Mouse (Mus musculus) left cerebral cortex, adult 2 months (tissue): ENCODE measurements around the gene Cul9. TPM values are rescaled to one million over a fixed set of nuclear protein-coding genes. Genes with fewer than 3 reads are reported as not detected.
A peak's percentile ranks its signal among the peaks of the same experiment; 100 is the strongest.
"Not testable (repeated sequence)": the region's sequence is repeated elsewhere in the genome, so short reads cannot be mapped to it uniquely, and the experiment has no call there.

ENCODE experiments used
- DNase-seq, 2 experiments: peaks; one replicate each; pipeline ENCODE4 v3.0.0; 2021 to 2022; ENCODE audit warnings: low spot score in 2 of 2, mixed read lengths in 1 of 2; ENCODE audit errors: extremely low spot score in 1 of 2
- H3K27ac ChIP-seq: fragments of 200-600 bp; 2 replicates; pipeline ENCODE4 v1.8.1; 2022
- H3K4me3 ChIP-seq: fragments of 200-600 bp; 2 replicates; pipeline ENCODE4 v1.8.1; 2022
- CTCF ChIP-seq: fragments of 200-600 bp; IDR thresholded peaks from 2 replicates; pipeline ENCODE4 v1.8.1; 2022; ENCODE audit warnings: antibody characterized with exemption, mild to moderate bottlenecking, moderate library complexity
- intact Hi-C: fragments of 180-260 bp; cut with DNase I; formaldehyde crosslinking; loops from one replicate; pipeline ENCODE4 v1.15.1; 2025
- total RNA-seq, 2 experiments: library from RNA; stranded (reverse); gene quantifications; 2 replicates each; pipeline ENCODE4 v1.2.3; 2021

Cul9 gene
- total RNA-seq, 2 experiments from 2014 or later = 66.6 to 70.1 TPM

DNA sequence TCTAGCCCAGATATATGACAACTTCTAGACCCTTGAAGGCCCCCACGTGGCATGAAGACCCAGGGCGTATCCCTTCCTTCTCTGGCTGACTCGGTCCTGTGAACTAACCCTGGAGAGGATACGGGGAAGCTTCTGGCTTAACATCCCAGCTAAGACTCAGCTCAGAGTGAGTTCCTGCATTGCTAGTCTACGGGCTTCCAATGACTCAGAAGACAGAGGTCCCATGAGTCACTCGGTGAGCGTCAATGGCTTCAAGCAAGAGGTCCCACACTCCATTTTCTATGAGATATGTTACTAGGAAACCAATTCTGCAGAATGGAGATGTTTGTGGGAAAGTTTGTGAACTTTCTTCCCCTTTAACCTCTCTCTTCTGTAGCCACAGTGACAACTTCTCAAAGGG, 28.3 kb upstream of the Cul9 start:
- intact Hi-C loops = no loop called here
- Histone ChIP-seq H3K27ac (no peak overlapping the region), H3K4me3 (no peak overlapping the region)
- TF ChIP-seq CTCF = no peak
- no peak for DNase-seq

DNA sequence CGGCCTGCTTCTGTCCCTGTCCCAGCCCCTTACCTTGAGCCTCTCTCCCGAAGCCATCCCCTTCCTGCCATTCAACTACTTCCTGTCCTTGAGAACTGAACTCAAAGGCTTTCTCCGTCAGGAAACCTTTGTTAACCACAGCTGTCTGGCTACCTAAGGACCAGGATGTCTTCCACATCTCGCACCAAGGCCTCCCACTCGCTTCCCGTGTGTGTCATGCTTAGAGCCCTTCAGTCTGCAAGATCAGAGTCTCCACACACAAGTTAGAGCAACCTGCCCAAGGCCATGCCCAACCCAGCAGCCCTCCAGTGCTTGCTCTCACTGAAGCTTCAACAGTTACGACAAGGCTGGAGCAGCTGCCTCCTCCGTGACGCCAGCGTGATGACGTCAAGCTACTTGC, 24.8 kb upstream of the Cul9 start:
- no peak overlapping the region for H3K27ac ChIP-seq
- intact Hi-C loops = no loop called here

DNA sequence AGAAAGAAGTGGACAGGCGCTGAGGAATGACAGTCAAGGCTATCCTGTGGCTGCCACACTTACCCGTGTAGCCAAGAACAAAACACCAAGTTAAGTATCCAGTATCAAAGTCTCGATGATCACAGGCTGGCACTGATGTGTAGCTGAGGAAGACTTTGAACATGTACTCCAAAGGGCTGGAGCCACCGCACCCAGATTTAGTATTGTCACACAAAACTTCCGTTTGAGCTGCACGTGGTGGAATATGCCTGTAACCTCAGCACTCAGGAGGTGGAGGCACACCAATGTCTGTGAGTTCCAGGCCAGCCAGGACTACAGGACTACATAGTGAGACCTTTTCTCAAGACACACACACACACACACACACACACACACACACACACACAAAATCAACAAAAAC, 13.0 kb upstream of the Cul9 start:
- Histone ChIP-seq H3K4me3 (no peak overlapping the region), H3K27ac (no peak overlapping the region)
- DNase-seq = no peak
- TF ChIP-seq CTCF = no peak
- intact Hi-C loops = loop anchor here (10.0 kb wide), 1 partner anchor 86 kb away; the partner anchor contains the start of genes Klc4 and Mrpl2

More for the DNA sequence above, 24.8 kb upstream of the Cul9 start:
- no peak for DNase-seq
- TF ChIP-seq CTCF = no peak
- no peak overlapping the region for H3K4me3 ChIP-seq

DNA sequence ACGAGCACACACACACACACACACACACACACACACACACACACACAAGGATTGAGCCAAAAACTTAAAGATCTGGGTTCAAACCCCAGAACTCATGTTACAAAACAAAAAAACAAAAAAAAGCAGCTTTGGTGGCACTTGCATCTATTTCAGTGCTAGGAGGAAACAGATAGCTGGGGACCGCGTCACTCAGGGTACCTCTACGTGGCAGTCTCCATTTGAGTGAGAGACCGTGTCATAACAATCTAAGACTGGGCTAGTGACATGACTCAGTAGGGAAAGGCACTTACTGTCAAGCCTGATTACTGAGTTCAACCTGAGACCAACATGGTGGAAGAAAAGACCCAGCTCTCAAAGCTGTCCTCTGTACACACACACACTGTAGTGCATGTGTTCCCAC, 12.0 kb upstream of the Cul9 start:
- no peak for TF ChIP-seq CTCF
- H3K27ac ChIP-seq = no peak overlapping the region
- no peak for DNase-seq
- intact Hi-C loops = loop anchor here (10.0 kb wide), 1 partner anchor 87 kb away; the partner anchor contains the start of genes Klc4 and Mrpl2
- no peak overlapping the region for H3K4me3 ChIP-seq

DNA sequence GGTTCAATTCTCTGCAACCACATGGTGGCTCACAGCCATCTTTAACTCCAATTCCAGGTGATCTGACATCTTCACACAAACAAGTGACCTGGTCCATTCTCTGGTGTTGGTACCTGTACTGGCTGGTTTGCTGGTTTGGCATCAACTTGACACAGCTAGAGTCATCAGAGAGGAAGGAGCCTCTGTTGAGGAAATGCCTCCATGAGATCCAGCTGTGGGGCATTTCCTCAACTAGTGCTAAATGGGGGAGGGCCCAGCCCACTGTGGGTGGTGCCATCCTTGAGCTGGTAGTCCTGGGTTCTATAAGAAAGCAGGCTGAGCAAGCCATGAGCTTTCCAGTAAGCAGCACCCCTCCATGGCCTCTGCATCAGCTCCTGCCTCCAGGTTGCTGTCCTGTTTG, 11.1 kb upstream of the Cul9 start:
- intact Hi-C loops = loop anchor here (10.0 kb wide), 1 partner anchor 87 kb away; the partner anchor contains the start of genes Klc4 and Mrpl2
- not testable (repeated sequence) for H3K27ac ChIP-seq, DNase-seq, H3K4me3 ChIP-seq

DNA sequence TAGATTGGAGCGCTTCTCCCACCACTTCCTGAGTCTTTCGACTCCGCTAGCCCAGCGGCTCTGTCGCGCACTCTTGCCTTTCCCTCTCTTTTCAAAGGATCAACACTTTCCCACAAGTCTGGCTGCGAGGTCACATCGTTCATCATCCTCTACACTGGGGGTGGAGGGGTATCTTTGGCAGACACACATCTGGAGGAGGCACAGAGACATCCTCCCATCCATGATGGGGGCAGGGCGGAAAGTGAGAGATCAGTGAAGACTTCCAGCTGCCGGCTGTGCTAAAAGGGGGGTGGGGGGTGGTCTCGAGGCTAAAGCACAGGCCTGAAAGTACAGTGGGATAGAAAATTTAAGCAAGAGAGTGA, 10.4 kb upstream of the Cul9 start:
- Histone ChIP-seq H3K27ac (peak overlapping the region; percentile 70), H3K4me3 (peak overlapping the region; percentile 91)
- intact Hi-C loops = loop anchor here (10.0 kb wide), 1 partner anchor 88 kb away; the partner anchor contains the start of genes Klc4 and Mrpl2
- TF ChIP-seq CTCF = no peak
- DNase-seq = peak in 1 of 2 experiments; percentile 23

DNA sequence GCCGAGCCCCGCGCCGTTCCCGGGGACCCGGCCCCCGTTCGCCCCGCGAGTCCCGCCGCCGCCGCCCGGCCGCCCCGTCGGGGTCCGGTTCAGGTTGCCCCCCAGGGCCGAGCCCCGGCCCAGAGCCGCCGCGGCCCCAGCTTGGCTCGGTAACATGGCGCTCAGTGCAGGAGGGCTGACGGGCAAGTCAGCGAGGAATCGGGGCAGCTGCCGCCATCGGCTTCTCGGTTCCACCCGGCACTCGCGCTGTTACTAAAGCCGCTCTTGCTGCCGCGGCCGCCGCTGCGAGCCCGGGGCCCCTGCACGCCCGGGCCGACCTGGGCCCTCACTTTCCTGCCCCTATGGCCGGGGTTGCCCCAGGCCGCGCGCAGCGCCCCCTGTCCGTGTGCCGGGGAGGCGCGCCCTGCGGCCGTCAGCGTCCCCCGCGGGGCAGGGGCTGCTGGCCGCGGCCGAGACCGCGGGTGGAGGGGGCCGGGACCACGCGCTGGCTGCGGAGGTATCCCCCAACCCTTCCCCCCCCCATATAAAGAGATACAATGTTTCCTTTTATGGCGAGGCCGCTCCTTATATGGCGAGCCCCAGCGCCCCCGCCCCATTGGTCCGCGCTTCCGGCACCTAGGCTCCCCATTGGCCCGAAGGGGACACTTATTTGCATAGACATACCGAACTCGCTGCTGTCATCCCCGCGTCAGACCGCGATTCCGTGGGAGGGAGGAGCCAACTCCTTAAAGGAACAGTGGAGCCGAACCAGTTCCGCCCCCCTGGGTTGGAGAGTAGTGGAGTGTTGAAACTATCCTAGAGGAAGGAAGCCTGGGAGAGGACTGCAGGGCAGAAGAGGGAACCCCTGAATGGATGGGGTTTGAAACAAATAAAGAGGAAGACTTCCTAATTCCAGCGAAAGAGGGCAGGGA, 9.7 kb upstream of the Cul9 start, which contains the start of gene Srf:
TSS of gene Srf (minus strand) at position 503 of the 911 bp plus-strand sequence.
- Histone ChIP-seq H3K27ac (peak within 1 kb of the TSS; percentile 97), H3K4me3 (peak within 1 kb of the TSS; percentile 91)
- intact Hi-C loops = loop anchor here (10.0 kb wide), 1 partner anchor 89 kb away; the partner anchor contains the start of genes Klc4 and Mrpl2
- peak; percentile 96 for DNase-seq
- peak; percentile 53 for TF ChIP-seq CTCF

DNA sequence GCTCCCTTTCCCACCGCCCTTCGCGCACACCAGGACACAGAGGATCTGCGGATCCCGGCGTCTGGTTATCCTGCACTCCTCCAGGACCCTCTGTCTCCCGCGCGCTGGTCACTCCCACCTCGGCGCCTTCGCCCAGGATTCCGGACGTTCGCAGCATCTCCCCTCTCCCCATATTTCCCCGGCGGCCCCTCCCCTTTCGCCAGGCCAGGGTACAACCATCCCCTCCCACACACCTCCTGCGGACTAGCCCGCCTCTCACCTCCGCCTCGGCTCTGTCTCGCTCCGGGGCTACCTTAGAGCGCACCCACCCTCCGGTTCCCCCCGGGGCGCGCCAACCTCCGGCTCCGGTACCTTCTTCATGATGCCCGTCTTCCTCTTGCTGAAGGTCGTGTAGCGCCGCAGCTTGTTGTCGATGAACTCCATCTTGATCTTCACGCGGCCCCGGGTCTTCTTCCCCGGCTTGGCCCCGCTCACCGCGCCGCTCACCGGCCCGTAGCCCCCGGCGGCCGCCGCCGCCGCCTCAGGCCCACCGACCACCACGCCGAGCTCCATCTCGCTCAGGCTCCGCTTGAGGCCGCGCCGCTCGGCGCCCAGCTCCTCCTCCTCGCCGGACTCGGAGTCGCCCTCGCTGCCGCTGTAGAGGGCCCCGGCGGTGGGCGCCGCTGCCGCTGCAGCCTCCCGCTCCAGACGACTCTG, 8.9 kb upstream of the Cul9 start:
- H3K4me3 ChIP-seq = peak overlapping the region; percentile 91
- peak; percentile 33 to 50 for DNase-seq
- no peak for TF ChIP-seq CTCF
- intact Hi-C loops = loop anchor here (5.0 to 10.0 kb wide), 2 partner anchors 90 to 147 kb away; partner anchors contain the start of genes Klc4 and Mrpl2
- H3K27ac ChIP-seq = peak overlapping the region; percentile 97

DNA sequence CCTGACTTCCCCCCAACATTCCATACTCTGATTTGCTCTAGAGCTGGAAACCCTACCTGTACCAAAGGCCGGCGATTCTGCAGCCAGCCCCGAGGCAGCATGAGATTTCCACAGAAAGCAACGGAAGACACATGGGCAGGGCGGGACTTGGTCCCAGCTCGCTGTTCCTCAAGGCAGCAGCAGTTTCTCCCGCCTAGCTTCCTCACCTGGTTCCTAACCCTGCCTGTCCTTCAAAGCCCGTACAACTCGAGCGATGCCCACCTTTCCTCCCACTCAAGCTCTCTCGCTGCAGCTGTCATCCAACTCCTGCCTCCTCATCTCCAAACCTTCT, 8.4 kb upstream of the Cul9 start:
- DNase-seq = peak in 1 of 2 experiments; percentile 59
- peak overlapping the region; percentile 91 for H3K4me3 ChIP-seq
- TF ChIP-seq CTCF = no peak
- intact Hi-C loops = loop anchor here (5.0 to 10.0 kb wide), 2 partner anchors 90 to 148 kb away; partner anchors contain the start of genes Klc4 and Mrpl2
- H3K27ac ChIP-seq = peak overlapping the region; percentile 97

DNA sequence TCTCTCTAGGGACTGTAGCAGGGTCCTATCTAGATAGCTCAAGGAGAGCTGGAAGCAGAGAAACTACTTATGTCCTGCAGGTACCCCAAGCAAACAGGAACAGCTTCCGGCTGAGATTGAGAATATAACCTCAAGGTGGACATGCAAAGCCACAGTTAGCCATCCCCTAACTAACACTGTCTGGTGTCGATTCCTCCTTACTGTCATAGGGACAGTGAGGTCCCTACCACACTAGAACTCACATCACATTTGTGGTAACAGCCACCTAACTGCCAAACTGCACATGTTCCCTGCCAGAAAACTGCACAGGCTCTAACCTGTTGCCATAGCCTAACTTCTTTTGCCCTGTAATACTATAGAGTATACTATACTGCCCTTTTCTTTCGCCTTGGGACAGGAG, 7.7 kb upstream of the Cul9 start:
- intact Hi-C loops = loop anchor here (5.0 to 10.0 kb wide), 2 partner anchors 91 to 148 kb away; partner anchors contain the start of genes Klc4 and Mrpl2

DNA sequence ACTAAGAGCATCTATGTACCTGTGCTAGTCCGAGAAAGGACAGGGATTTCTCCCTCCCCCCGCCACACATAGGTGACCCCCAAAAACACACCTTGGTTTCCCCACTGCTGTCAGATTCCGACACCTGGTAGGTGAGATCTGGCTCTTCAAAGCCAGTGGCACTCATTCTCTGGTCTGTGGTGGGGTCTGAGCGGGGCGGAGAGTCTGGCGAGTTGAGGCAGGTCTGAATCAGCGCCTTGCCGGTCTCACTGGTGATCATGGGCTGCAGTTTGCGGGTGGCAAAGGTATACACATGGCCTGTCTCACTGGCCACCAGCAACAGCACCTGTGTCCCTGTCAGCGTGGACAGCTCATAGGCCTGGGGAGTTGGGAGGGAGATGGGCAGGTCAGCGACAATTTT, 7.3 kb upstream of the Cul9 start:
- peak overlapping the region; percentile 97 for H3K27ac ChIP-seq
- DNase-seq = peak in 1 of 2 experiments; percentile 34
- TF ChIP-seq CTCF = no peak
- intact Hi-C loops = loop anchor here (5.0 to 10.0 kb wide), 2 partner anchors 91 to 149 kb away; partner anchors contain the start of genes Klc4 and Mrpl2
- H3K4me3 ChIP-seq = peak overlapping the region; percentile 91

More for the DNA sequence above, 7.7 kb upstream of the Cul9 start:
- DNase-seq = no peak
- peak overlapping the region; percentile 91 for H3K4me3 ChIP-seq
- no peak for TF ChIP-seq CTCF
- H3K27ac ChIP-seq = peak overlapping the region; percentile 97
